Mouse (Mus musculus) adrenal gland, adult 18-20 months (tissue): Measurements from ENCODE around the gene Dnajc10. TPM values are rescaled to one million over a fixed set of nuclear protein-coding genes. Genes with fewer than 3 reads are reported as not detected.

Source experiments
- DNase-seq, 2 experiments: peaks; one replicate each; pipeline ENCODE4 v3.0.0; 2021 to 2022; ENCODE audit warnings: low spot score in 2 of 2
- long read RNA-seq, 2 experiments: library from polyadenylated mRNA; stranded (forward); transcript quantifications; one replicate each; pipeline ENCODE4 v2.0.0; 2021
- total RNA-seq, 2 experiments: library from RNA; stranded (reverse); gene quantifications; 1 replicate in 1 of 2; 2 replicates in 1 of 2; pipeline ENCODE4 v1.2.3; 2021

Gene Dnajc10
- 10 to 100 TPM; 41.1 to 46.5 TPM for total RNA-seq
- long read RNA-seq, experiment 1, full-length matches to known transcripts: 58 of 67 reads
- long read RNA-seq, experiment 1, partial matches to known transcripts: 4 of 67 reads
- long read RNA-seq, experiment 1, other reads (novel, unspliced or antisense): 5 of 67 reads
- long read RNA-seq, experiment 2, full-length matches to known transcripts: 85 of 100 reads
- long read RNA-seq, experiment 2, partial matches to known transcripts: 10 of 100 reads
- long read RNA-seq, experiment 2, other reads (novel, unspliced or antisense): 5 of 100 reads

DNA sequence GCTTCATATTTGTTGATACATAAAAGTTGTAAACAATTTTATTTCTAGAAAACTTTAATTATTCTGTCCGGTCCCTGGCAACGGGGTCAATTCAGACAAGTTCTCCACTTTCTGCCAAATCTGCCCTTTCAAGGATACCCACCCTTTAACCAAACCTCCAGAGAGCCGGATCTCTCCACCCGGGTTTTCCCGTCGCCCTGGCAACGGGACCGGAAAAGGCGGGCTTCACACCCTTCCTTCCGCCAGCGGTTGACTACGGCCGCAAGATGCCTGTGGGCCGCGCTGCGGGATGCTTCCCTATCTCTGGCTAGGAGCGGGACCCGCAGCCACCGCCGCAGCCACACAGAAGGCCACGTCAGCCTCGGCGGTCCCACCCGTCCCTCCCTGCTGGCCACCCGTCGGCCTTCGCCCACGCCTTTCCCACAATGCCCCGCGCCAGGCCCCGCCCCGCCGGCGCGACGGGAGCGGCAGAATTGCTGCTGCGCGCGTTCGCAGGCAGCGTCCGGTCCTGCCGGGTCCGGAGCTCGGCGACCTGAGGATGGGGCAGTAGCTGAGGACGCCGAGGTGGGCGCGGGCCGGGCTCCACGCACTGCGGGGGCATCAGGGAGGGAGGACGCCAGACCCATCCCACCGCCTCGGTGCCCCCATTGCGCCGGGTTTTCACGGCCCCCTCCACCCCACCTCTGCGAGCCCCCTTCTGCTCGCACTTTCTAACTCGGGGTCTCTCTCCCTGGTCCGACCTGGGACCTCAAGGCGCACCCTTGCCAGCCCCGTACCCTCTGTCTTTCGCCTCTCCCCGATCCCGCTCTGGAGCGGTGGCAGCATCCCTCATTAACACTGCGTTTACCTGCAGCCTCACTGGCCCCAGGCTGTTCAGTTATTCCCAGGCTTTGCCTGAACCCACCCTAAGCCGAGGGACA lies at the start of gene Dnajc10:
Gene Dnajc10, plus strand, starts transcription at position 225 of the 920 bp plus-strand sequence.
- DNase-seq: peak; percentile 94 to 96

DNA sequence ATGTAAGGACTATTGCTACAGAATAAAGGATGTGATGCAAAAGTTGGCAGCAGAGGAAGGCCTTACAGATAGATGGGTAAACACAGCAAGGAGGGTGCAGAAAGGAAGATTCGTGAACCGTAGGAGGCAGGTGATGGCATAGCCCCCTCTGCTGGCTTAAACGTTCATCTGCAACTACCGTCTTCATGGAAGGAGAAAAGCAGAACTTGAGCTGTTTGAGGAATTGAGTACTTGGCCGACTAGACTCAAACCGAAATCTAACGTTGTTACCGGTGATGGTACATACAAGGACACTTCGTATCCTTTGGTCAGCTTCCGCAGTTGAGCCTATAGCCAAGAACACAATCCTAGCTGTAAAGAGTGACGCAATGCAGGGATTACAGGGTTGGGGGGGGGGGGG lies 48.4 kb upstream of the Dnajc10 start:
- peak; percentile 48 to 53 for DNase-seq

DNA sequence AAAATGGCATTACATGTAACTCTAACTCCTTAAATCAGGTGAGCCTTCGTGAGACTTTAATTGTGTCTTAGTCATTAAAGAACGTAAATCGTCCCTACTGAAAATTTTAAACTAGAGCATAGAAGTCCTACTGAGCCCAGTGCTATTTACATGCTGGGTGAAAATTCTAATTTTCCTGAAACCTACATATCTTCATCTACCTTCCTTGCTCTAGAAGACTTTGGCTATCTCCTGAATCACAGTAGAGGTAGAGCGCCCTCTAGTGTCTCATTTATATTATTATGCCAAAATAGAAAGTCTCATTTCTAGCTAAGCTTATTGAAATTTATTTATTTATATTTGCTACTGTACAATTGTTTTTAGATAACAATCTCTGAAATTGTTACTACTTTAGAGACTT lies 47.2 kb upstream of the Dnajc10 start:
- DNase-seq: no peak

DNA sequence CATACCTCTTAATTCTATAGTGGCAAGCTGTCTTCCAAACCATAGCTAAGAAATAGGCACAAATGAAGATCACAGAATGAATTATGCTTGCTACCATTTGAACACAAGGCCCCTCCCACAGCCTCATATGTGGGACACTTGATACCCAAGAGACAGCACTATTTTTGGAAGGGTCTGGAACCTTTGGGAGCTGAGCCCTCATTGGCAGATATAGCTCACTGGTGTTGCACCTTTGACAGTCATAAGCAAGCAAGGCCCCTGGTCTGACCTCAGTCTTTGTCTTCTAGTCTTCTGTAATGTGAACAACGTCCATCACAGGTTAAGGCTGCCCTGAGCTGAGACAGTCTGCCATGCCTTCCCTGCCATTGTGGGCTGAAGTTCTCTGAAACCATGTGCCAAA lies 43.8 kb upstream of the Dnajc10 start:
- no peak for DNase-seq

DNA sequence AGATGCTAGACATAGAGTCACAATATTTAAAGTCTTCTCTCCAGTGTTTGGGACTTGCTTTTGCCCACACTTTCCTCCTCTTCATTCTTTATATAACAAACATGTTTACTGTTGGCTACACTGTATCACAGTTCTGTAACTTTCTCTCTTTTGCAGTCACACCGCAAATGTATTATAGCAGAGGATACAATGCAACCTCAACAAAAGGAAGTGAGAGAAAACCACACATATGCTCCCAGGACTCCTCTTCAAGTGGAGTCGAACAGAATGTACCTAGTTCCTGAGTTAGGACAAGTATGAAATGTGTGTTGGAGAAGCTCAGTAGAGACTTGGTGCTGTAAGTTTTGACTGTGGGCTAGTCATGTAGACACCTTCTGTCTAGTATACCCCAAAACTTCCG lies 42.2 kb upstream of the Dnajc10 start:
- DNase-seq: no peak

DNA sequence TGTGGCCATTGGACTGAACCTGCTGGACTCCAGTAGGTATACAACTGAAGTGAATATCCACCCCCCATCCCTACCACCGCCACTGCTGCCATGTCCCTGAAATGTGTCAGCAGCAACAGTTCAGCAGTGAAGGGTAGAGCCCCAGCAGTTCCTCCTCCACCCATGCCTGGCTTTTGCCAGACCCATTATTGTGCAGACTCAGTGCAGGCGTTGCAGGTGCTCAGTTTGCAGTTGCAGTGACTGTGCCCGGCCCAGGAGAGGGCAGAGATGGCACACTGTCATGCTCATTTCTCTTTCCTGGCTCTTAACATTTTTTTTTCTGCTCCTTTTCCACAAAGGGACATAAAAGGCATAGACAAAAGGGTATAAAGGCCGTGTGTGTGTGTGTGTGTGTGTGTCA lies 41.5 kb upstream of the Dnajc10 start:
- no peak for DNase-seq

DNA sequence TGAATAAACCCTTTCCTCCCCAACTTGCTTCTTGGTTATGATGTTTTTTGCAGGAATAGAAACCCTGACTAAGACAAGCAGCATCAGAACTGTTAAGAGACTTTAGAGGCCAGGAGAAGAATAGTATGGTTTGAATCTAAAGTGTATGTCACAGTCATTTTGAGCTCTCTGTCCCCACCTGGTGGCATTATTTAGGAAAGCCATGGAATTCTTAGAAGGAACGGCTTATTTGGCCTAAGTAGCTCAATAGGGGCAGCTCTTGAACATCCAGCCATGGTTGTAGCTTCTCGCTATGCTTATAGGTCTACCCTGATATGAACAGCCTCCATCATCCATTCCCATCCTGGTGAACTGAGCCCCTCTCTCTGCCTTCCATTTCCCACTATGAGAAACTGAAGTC lies 40.1 kb upstream of the Dnajc10 start:
- peak in 1 of 2 experiments; percentile 10 for DNase-seq

DNA sequence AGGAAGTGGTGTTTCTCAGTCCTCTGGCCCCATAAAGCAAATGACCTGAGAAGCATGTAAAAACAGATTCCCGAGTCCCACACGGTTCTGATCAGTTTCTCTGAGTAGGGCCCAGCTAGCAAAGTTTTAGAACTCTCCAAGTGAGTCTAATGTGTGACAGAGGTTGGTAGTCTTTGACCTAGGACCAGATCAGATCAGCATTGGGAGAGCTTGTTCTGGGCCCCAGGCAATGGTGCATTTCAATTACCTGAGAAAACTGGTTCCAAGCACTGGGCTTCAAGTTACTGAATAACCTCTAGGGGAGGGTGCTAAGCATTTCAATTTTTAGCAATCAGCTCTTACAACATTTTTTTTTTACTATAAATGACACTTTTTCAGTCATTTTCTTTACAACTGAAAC lies 33.1 kb upstream of the Dnajc10 start:
- no peak for DNase-seq

DNA sequence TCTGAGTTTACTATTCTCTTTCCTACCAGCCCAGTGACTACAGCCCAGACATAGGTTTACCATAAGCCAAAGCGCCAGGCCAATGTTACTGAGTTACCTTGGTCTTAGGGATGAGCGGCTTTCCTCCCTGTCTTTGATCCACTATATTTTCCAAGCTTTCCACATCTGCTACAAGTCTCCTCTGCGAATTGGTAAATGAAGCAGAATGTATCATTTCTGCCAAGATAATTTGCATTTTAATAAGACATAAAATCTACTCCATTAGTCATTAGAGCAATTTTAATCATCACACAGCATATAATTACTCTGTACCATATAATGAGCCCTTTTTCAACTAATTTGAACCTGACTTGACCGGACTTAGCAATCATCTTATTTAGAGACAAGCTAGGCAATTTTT lies 28.9 kb upstream of the Dnajc10 start:
- DNase-seq: no peak

DNA sequence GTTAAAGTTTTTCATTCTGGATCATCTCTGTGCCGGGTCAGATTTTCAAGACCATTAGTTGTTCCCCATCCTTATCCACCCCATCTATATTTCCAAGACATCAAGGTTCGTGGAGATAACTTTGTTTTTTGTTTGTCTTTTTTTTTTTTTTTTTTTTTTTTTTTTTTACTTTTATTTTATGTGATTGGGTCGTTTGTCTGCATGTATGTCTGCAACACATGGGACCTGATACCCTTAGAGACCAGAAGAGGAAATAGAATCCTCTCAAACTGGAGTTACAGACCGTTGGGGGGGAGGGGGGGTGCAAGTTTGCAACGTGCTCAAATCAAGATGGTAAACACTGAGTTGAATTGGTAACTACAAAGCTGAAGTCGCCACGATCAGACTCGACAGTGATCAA lies 23.1 kb upstream of the Dnajc10 start, which contains the start of gene Prdx6b:
Gene Prdx6b, plus strand, starts transcription at position 301 of the 400 bp plus-strand sequence.
- DNase-seq: no peak

DNA sequence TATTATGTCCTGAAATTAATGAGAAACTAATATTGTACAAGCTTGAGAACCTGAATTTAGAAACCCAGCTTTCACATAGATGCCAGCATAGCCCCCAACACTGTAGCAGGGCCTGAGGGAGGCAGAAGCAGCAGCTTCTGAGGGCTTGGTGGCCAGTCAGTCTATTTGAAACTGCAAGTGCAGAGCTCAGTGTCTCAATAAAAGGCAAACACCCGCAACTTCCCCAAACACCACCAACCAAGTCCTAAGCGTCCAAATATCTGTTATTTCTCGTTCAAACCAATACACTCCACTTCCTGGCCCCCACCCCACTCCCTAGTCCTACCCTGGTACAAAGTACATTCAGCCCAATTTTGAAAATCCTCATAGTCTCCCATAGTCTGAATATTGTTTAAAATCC lies 16.9 kb upstream of the Dnajc10 start:
- DNase-seq: no peak

DNA sequence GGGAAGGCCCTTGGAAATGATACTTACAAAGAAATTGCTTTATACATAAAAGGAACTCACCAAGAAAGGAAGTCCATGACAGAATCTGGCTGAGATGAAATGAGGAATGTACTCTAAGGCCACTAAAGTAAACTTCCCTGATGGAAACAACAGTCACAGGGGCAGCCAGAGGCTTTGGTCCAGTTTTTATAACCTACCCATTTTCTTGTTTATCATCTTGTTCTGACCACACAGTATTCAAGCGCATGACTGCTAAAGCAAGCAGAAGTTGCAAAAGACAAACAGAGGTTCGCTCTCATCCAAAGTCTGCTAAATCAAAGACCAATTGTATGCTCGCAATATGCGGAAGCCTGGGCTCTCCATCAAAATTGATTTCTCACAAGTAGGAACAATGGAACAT lies 14.5 kb upstream of the Dnajc10 start:
- no peak for DNase-seq

DNA sequence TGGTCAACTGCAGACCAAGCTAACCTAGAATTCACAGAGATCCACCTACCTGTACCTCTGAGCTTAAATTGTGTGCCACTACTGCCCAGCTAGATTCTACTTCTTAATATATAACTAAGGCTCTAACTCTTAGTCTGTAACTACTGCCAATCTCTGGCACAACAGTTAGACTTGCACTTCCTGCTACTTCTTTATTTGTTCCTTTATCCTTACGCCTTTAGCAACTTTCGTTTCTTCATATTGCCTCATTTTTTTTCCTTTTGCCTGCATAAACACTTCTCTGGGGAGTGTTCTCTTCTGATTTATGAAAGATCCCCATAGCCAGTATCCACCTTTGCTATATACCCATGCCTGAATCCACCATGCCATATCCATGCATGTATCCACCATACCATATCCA lies 11.3 kb upstream of the Dnajc10 start:
- DNase-seq: no peak

DNA sequence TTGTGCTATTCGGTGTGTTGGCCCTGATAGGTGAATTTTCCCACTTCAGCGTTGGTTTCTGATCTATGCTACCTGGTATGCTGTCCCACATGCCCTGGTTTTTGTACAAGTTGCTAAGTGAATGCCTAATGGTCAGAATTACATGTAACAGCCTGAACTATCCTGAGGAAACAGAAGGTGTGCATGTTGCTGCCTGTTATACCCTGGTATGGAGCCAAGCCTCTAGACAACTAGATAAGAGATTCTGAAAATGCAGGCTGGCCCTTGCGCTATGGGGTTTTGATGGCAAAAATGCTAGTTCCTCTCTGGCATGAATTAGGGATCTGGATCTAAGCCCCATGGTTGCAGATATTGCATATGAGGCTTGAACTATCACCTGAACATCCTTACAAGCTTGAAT lies 7.6 kb upstream of the Dnajc10 start:
- DNase-seq: no peak

DNA sequence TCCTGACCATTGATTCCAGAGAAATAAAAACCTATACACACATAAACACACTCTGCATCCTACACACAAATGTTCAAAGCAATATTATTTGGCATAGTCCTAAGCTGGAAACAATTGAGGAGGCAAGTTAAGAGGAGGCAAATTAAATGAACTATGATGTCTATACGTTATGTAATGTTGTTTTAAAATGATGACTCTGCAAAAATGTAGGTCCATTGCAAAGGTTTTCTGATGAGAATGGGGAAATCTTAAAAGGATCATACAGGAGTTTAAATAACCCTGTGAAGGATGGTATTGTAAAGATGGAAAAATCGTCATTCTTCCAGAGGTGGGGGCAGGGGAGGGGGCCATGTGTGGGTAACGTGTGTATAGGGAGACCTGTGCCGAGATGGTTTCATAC lies 5.5 kb upstream of the Dnajc10 start:
- no peak for DNase-seq

DNA sequence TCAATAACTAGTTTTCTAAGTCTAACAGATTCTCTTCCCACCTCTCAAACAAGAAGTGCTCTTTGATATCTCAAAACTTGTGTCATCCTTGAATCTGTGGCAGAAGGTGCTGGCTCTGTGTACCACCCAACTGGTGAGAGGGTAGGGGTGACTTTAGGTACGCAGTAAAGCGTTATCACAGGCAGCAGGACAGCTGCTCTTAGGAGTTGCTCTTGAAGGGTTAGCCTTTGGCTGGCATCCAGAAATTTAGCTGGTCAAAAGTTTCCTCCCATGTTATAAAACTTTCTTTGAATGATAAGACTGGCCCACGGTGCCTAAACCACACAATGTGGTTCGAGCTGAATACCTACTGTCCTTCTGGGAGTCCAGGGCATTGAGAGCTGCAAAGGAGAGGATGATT lies 4.5 kb upstream of the Dnajc10 start:
- DNase-seq: no peak

DNA sequence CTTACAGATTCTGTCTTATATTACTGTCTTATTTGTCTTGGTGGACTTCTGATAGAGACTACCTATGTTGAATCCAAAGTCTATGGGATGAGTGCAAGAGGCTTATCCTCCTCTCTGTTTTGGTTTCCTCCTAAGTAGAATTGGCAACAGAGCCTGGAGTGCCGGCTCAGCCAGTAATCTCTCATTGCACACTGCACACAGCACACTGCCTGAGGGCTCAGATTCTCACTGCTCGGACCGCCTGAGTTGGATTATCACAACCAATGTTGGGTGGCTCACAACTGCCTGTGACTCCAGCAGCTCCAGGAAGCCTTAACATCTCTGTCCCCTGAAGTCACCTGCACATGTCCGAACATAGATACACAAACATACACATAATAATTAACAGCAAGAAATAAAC lies 3.9 kb upstream of the Dnajc10 start:
- DNase-seq: no peak

DNA sequence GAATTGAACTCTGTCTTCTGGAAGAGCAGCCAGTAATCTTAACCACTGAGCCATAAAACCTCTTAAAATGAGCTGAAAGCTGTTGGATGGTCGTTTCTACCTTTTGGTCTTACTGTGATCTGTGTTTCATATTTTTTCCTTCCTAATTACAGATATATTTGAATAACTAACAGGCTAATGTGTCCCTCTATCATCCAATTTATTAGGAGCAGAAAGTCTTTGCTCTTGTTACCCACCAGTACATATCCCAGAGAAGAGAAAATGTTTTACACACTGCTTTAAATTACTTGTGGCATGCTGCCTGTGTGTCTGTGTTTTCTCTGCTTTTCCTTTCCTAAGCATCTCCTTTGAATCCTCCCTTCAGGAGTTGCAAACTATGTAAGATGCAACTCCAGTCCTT lies 1.1 kb upstream of the Dnajc10 start:
- DNase-seq: no peak

DNA sequence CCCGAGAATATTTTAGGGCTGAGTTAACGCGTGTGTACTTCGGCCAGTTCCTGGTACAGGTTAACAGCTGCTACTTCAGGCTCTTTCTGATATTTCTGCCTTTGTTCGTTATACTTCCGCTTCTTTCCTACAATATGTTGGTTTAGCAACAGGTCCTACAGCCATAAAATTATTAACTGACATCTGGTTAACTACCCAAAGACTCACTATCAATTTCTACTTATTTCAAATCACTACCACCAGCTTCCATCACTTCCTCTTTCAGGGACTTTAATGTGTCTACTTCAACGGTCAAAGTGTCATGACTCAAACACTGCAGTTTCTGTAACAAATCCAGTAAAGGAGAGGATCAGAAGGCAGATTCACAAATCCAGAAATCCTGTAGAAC lies 418 bp upstream of the Dnajc10 start:
- DNase-seq: no peak

DNA sequence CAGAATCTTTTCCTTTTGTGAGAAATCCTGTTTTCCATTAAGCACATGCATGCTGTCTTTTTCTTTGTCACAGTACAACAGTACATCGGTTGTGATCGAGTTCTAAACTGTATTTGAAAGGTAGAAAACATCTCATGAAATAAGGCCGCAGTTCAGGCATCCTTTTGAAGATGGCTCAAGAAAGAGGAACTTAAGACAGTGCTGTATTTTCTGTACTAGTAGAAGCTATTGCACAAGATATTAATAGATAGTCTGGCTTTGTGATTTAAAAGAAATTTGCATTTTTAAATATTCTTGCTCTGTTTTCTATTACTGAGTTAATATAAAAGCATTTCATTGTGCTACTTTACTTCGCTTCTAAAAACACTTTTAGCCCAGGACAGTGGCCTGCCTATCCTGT lies 7.6 kb downstream of the Dnajc10 start:
- DNase-seq: no peak

DNA sequence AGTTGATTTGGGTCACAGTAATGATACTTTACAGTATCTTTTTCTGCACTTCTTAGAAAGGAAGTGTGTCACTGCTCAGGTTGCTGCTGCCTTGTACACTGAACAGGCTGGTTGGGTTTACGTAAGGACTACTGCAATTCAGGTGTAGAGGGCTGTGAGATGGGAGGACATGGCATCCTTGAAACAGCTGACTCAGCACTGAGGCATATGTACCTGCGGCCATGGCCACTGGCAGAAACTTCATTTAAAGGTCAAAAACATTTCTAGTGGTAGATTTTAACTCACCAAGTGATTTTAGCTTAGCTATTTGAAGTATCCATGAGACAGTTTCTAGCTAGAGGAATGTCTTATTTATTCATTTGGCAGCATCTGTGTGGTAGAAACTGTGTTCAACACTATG lies 10.5 kb downstream of the Dnajc10 start:
- no peak for DNase-seq

DNA sequence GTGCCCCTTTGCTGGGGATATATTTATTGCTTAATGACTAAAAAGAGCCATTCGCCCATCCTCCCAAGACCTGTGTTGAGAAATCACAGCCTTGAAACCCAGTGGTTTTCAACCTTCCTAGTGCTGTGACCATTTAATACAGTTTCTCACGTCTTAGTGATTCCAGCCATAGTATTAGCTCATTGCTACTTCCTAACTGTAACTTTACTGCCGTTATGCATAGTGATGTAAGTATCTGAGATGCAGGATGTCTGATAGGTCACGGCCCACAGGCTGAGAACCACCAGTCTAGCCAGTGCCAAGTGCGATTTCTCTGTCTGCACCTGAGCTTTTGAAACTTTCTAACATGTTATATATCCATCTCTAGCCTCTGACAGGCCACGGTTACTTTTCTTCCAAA lies 12.0 kb downstream of the Dnajc10 start:
- DNase-seq: no peak
